Mouse (Mus musculus) brain, embryonic 14.5 days (tissue): ENCODE results near the gene Lipk.

ENCODE experiments used
- CTCF ChIP-seq: fragments of 200-500 bp; IDR thresholded peaks from 2 replicates; pipeline ENCODE4 v1.5.1; 2012; ENCODE audit warnings: inconsistent platforms, mild to moderate bottlenecking, moderate library complexity, borderline replicate concordance; ENCODE audit not compliant: insufficient read depth, insufficient read length; ENCODE audit errors: extremely low read depth
- POLR2A ChIP-seq: fragments of 200-500 bp; IDR thresholded peaks from 2 replicates; pipeline ENCODE4 v1.6.1; 2012; ENCODE audit warnings: mild to moderate bottlenecking, inconsistent platforms, borderline replicate concordance; ENCODE audit not compliant: poor library complexity, insufficient read depth, insufficient read length, severe bottlenecking; ENCODE audit errors: extremely low read depth

DNA sequence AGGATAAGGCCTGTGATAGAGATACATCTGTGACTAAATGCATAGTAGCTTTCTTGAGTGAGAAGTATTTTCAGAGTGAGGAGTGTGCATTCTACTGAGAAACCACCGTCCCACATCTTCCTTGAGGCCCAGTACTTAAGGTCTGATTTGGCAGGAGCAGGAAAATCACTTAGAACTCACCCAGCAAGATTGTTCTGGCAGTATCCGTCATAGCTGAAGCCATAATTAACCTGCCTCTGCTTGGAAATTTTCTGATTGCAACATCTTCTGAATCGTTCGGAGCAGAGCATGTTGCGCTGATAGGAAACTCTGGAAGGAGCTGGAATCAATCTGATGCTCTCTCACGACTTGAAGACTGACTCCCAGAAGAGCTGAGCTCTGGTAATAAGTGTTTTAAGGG lies at the start of gene Lipk:
- no peak for TF ChIP-seq CTCF
- TF ChIP-seq POLR2A, result no peak
